Mouse (Mus musculus) layer of hippocampus, postnatal 25 days (tissue): ENCODE results near the gene Rab21. TPM values are rescaled to one million over a fixed set of nuclear protein-coding genes. Genes with fewer than 3 reads are reported as not detected.

Experiments
- total RNA-seq, 2 experiments: library from RNA; stranded (reverse); gene quantifications; 2 replicates each; pipeline ENCODE4 v1.2.3; 2021

The Rab21 gene
- total RNA-seq, 2 experiments from 2014 or later: 53.9 to 54.2 TPM

Other genes starting within 250 kb of the Rab21 start
- 1 to 10 TPM in 1 of 2 experiments, under 1 TPM in 1; 0.63 to 1.1 TPM for gene Tph2, start 130.6 kb downstream of the Rab21 start, total RNA-seq
- 10 to 100 TPM; 58.1 to 65.3 TPM for gene Tbc1d15, start 64.1 kb downstream of the Rab21 start, total RNA-seq
- 10 to 100 TPM; 43.4 to 46.8 TPM for gene Tmem19, start 46.9 kb upstream of the Rab21 start, total RNA-seq
- 10 to 100 TPM; 13.0 to 14.8 TPM for gene Thap2, start 68.8 kb upstream of the Rab21 start, total RNA-seq
- 10 to 100 TPM; 42.7 to 56.7 TPM for gene Zfc3h1, start 69.4 kb upstream of the Rab21 start, total RNA-seq